Mouse (Mus musculus) CD4-positive naive resting alpha-beta T cell, adult 57 days (primary cell): ENCODE results near the gene Boll. TPM values are rescaled to one million over a fixed set of nuclear protein-coding genes. Genes with fewer than 3 reads are reported as not detected.

ENCODE experiments used
- total RNA-seq: library from RNA; stranded (reverse); gene quantifications from one replicate; pipeline ENCODE4 v1.2.4, GENCODE M21; 2023

The Boll gene
- 11.8 TPM for total RNA-seq

DNA sequence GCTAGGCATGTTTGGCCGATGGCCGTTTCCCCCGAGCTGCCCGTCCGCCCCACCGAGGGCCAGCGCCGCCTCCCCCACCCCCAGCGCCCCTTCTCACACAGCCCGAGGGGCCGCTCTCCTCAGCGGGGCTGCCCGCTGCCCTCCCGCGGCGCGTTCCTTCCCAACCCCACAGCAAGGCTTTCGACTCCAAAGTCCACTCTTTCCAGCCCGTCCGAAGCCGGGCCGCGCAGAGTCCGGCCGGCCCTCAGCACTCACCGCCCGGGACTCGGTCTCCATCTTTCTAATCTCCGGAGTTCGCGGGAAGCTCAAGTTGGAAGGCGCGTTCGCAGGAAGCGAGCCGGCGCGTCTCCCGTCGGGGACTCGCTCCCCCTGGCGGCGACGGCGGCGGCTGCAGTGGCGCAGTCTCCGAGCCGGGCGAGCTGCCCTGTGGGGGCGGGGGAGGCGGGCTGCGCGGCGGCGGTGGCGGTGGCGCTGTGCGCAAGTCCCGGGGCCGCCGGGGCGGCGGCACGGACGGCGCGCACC is at the start of gene Boll:
Boll (minus strand) TSS at position 426 of the 522 bp plus-strand sequence.

DNA sequence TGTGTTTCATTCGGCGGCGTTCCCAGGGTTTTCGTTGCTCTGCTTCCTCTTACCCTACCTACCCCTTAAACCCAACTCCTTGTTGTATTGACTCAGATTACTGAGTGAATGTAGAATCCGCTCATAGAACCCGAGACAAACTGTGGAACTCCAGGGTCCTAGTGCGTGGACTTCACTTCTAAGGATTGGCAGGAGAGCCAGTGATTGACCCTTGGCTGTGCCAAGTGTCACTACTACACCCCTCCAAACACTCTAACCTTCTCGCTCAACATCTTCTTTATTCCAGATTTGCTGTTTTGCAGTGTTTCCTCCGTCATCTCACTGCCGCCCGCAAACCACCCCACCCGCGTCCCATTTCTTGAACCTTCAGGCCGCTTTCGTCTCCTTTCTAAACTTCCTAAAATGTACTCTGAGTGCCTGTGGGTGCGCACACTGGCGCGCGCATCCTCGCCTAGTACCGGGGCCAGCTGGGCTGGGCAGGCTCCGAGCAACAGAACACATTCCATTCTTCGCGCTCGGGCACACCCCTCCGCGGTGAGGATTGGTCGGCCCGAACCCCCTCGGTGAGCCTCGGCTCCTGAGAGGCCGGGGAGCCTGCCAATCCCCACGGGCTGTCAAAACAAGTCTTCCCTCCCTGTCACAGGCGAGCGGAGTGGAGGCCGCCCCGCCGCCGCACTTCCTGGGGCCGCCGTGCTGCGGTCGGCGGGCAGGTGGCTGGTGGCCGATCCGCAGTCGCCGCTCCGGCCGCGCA is 42.2 kb upstream of the Boll start, which contains the start of gene Plcl1:
Plcl1 (plus strand) TSS at position 650 of the 751 bp plus-strand sequence.

DNA sequence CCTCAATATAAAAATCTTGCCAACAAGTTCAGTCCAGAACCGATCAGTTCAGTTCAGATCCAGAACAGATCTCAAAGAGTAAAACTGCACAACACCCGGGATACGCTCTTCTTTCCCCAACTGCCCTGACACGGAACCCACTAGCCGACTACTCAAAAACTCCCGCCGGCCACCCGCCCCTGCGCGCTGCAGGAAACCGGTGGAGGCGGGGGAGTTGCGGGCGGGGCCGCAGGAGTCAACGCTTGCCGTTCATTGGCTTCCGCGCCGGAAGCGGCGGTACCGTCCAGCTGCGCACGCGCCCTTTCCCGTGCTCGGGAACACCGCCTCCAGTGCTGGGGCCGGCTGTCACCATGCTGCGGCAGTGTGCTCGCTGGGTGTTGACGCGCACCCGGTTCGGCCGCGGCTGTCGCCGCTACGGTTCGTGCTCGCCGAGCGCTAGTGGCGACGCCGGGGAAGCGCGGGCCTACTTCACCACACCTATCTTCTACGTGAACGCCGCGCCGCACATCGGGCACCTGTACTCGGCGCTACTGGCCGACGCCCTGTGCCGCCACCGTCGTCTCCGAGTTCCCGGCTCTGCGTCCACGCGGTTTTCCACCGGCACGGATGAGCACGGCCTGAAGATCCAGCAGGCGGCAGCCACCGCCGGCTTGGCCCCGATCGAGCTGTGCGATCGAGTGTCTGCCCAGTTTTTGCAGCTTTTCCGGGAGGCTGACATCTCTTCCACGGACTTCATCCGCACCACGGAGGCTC is 126.2 kb downstream of the Boll start, which contains the start of gene Mars2:
Mars2 (plus strand) TSS at position 288 of the 753 bp plus-strand sequence.

DNA sequence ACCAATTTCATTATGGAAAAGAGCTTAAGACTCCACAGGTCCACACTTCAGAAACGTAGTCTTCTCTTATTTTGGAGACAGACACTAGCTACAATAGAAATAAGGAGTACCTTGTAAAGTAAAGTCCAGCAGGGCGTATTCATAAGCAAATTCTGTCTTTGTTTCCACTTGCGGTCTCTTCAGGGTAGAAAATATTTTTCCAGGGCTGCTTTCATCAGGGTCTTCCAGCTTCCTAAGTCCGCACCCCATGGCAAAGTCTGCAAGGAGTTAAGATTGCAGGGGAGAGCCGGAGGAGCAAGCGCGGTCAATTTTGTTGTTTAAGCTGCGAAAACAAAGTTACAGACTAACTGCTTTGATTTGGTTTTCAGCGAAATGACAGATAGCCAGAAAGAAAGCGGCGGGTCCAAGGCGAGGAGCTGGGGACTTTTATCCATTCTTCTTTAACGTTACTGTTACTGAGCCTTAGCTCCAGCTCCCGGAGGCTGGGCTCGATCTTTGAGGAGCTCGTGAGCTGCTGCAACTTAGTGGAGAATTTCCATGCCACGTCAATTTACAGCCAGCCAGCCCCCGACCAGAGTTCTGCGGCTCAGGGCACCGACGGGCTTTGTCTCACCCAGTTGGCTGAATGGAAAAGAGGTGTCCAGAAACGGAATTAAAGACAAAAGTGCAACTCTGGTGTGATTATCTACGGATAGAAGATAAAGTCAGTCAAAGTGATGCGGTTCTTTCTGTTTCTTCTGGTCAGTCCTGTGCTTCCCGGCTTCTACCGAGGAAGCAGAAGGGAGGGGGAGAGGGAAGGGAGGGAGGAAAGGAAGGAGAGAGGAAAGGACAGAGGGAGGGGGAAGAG is 137.0 kb downstream of the Boll start, which contains the start of gene Rftn2:
Rftn2 (minus strand) TSS at position 772 of the 847 bp plus-strand sequence.

Other genes starting within 250 kb of the Boll start
- gene Mob4, start 232.2 kb downstream of the Boll start, total RNA-seq, result 92.5 TPM
- 4.4 TPM for gene Rftn2, start 136.7 kb downstream of the Boll start, total RNA-seq
- gene Mars2, start 126.3 kb downstream of the Boll start, total RNA-seq, result 8.1 TPM
- 1.3 TPM for gene Plcl1, start 42.5 kb upstream of the Boll start, total RNA-seq